Mouse (Mus musculus): ENCODE measurements around the gene Klhl26. TPM values are rescaled to one million over a fixed set of nuclear protein-coding genes. Genes with fewer than 3 reads are reported as not detected.

Gene Klhl26
- polyA plus RNA-seq, 1 experiment = 9.5 TPM

GRCm38 (mm10) chr8:70404212-70404611 is 72.6 kb downstream of the Klhl26 start:
- Histone ChIP-seq H3K4me3 (ENCODE audit: insufficient read depth, low read depth, low read length) (no peak overlapping the region), H3K27ac (replicated peaks; ENCODE audit: low read depth, low read length) (no peak overlapping the region), H3K4me1 (ENCODE audit: control insufficient read depth, insufficient read depth, insufficient read length, low read length) (no peaks in the 10 kb centered on the region; the same call in 1 of the 2 replicates)

Other genes with a start within 250 kb of the Klhl26 start
- gene Sugp2, start 242.7 kb downstream of the Klhl26 start, polyA plus RNA-seq (2012; ENCODE audit: insufficient read depth, insufficient read length, missing spikeins) = 5.9 and 10.4 TPM in 2 replicates
- gene Armc6, start 242.5 kb downstream of the Klhl26 start, polyA plus RNA-seq (2012; ENCODE audit: insufficient read depth, insufficient read length, missing spikeins) = 5.0 and 6.7 TPM in 2 replicates
- 2.8 and 4.5 TPM in 2 replicates for gene Homer3, start 194.1 kb downstream of the Klhl26 start, polyA plus RNA-seq (2012; ENCODE audit: insufficient read depth, insufficient read length, missing spikeins)
- gene Ddx49, start 174.5 kb downstream of the Klhl26 start, polyA plus RNA-seq (2012; ENCODE audit: insufficient read depth, insufficient read length, missing spikeins) = 14.1 and 18.1 TPM in 2 replicates
- 158 and 198 TPM in 2 replicates for gene Cope, start 174.4 kb downstream of the Klhl26 start, polyA plus RNA-seq (2012; ENCODE audit: insufficient read depth, insufficient read length, missing spikeins)
- not detected in 2 replicates for gene Cers1, start 161.2 kb downstream of the Klhl26 start, polyA plus RNA-seq (2012; ENCODE audit: insufficient read depth, insufficient read length, missing spikeins)
- gene Gdf1, start 147.2 kb downstream of the Klhl26 start, polyA plus RNA-seq (2012; ENCODE audit: insufficient read depth, insufficient read length, missing spikeins) = not detected in 2 replicates
- 11.7 and 20.8 TPM in 2 replicates for gene Upf1, start 123.7 kb downstream of the Klhl26 start, polyA plus RNA-seq (2012; ENCODE audit: insufficient read depth, insufficient read length, missing spikeins)
- gene Comp, start 103.4 kb downstream of the Klhl26 start, polyA plus RNA-seq (2012; ENCODE audit: insufficient read depth, insufficient read length, missing spikeins) = not detected in 2 replicates
- gene Crtc1, start 37.4 kb downstream of the Klhl26 start, polyA plus RNA-seq (2012; ENCODE audit: insufficient read depth, insufficient read length, missing spikeins) = 3.0 and 4.5 TPM in 2 replicates
- not detected in 2 replicates for gene Tmem59l, start 10.4 kb upstream of the Klhl26 start, polyA plus RNA-seq (2012; ENCODE audit: insufficient read depth, insufficient read length, missing spikeins)
- 1.3 TPM in 1 of 2 replicates, not detected in the other for gene Crlf1, start 16.2 kb upstream of the Klhl26 start, polyA plus RNA-seq (2012; ENCODE audit: insufficient read depth, insufficient read length, missing spikeins)
- gene Rex1bd, start 29.8 kb upstream of the Klhl26 start, polyA plus RNA-seq (2012; ENCODE audit: insufficient read depth, insufficient read length, missing spikeins) = 191 and 207 TPM in 2 replicates
- gene Uba52, start 33.8 kb upstream of the Klhl26 start, polyA plus RNA-seq (2012; ENCODE audit: insufficient read depth, insufficient read length, missing spikeins) = 977 and 1,552 TPM in 2 replicates
- gene Fkbp8, start 50.8 kb upstream of the Klhl26 start, polyA plus RNA-seq (2012; ENCODE audit: insufficient read depth, insufficient read length, missing spikeins) = 90.9 and 113 TPM in 2 replicates
- 106 and 116 TPM in 2 replicates for gene Kxd1, start 51.0 kb upstream of the Klhl26 start, polyA plus RNA-seq (2012; ENCODE audit: insufficient read depth, insufficient read length, missing spikeins)
- 7.3 and 9.1 TPM in 2 replicates for gene Ell, start 62.5 kb upstream of the Klhl26 start, polyA plus RNA-seq (2012; ENCODE audit: insufficient read depth, insufficient read length, missing spikeins)
- gene Isyna1, start 117.4 kb upstream of the Klhl26 start, polyA plus RNA-seq (2012; ENCODE audit: insufficient read depth, insufficient read length, missing spikeins) = 7.7 and 17.4 TPM in 2 replicates
- gene Ssbp4, start 131.9 kb upstream of the Klhl26 start, polyA plus RNA-seq (2012; ENCODE audit: insufficient read depth, insufficient read length, missing spikeins) = 29.6 and 45.0 TPM in 2 replicates
- 2.0 TPM in 2 replicates for gene Lrrc25, start 139.2 kb upstream of the Klhl26 start, polyA plus RNA-seq (2012; ENCODE audit: insufficient read depth, insufficient read length, missing spikeins)
- gene Gdf15, start 155.5 kb upstream of the Klhl26 start, polyA plus RNA-seq (2012; ENCODE audit: insufficient read depth, insufficient read length, missing spikeins) = 1.7 TPM in 2 replicates
- 31.0 and 37.7 TPM in 2 replicates for gene Pgpep1, start 183.4 kb upstream of the Klhl26 start, polyA plus RNA-seq (2012; ENCODE audit: insufficient read depth, insufficient read length, missing spikeins)
- 89.4 and 121 TPM in 2 replicates for gene Lsm4, start 196.3 kb upstream of the Klhl26 start, polyA plus RNA-seq (2012; ENCODE audit: insufficient read depth, insufficient read length, missing spikeins)
- gene Jund, start 222.0 kb upstream of the Klhl26 start, polyA plus RNA-seq (2012; ENCODE audit: insufficient read depth, insufficient read length, missing spikeins) = 106 and 111 TPM in 2 replicates
- gene Iqcn, start 226.5 kb upstream of the Klhl26 start, polyA plus RNA-seq (2012; ENCODE audit: insufficient read depth, insufficient read length, missing spikeins) = not detected in 2 replicates
- not detected in 2 replicates for gene Gm3336, start 241.6 kb upstream of the Klhl26 start, polyA plus RNA-seq (2012; ENCODE audit: insufficient read depth, insufficient read length, missing spikeins)
- 0.36 and 1.7 TPM in 2 replicates for gene Pde4c, start 246.8 kb upstream of the Klhl26 start, polyA plus RNA-seq (2012; ENCODE audit: insufficient read depth, insufficient read length, missing spikeins)

All from brown adipose tissue, adult 24 weeks (tissue).